ENCODE assay signal across 22 mouse cellular contexts in the genomic region with DNA sequence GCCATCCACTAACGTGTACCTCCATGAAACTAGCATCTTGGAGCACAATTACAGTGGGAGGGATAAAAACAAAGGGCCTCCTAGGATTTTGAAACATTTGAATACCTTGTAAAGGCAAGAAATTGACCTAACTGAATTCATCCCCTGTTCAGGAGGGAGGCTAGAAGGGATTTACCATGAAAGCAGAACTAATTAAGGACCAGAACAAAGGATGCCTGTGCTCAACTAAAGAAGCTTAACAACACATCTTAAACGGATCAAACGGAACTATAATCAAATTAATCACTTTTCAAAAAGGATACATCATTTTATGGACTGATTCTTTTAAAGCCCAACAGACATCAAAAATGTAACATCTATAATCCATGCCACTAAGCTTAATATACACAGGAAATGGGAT.
DNase-seq lines count a peak whose midpoint lies in the region; ATAC-seq and TF ChIP-seq lines count a peak whose summit lies in the region.
"Had no signal": no experiment of that assay in that cellular context is flagged by ENCODE, and none has a peak within 500 bp of the region (broad histone marks: within the 10 kb centered on the region; RNA-seq: fewer than 3 reads in every experiment).

No protein-coding gene starts in this region.

- WGBS in midbrain, embryonic 12.5 days: 9% methylated on average over 3 of the region's 3 CpGs
- 27% methylated on average over 3 of the region's 3 CpGs for WGBS in midbrain, embryonic 11.5 days

- TF ChIP-seq CTCF in brain, embryonic 14.5 days (IDR thresholded peaks at IDR 0.05; ENCODE audit: borderline replicate concordance, extremely low read depth, insufficient read depth, insufficient read length): no peak

- peak; percentile 69; the same call in 1 of the 2 replicates for ATAC-seq in midbrain, embryonic 12.5 days (ENCODE audit: low FRiP score, low read depth)
- no peak for ATAC-seq in midbrain, embryonic 11.5 days (ENCODE audit: low FRiP score)
- ATAC-seq: activated CD4-positive, CD25-positive, alpha-beta regulatory T cell, adult 4 months; forebrain, embryonic 14.5 days; forebrain, postnatal 0 days had no signal

- H3K4me1 ChIP-seq in midbrain, embryonic 12.5 days: no peaks in the 10 kb centered on the region
- no peaks in the 10 kb centered on the region for H3K4me1 ChIP-seq in midbrain, embryonic 11.5 days (ENCODE audit: control insufficient read depth, insufficient read depth, low read length)
- H3K4me1 ChIP-seq: embryonic facial prominence, embryonic 13.5 days; hindbrain, embryonic 12.5 days; hindbrain, embryonic 15.5 days had no signal

- no peaks in the 10 kb centered on the region for H3K27me3 ChIP-seq in midbrain, embryonic 12.5 days
- H3K27me3 ChIP-seq in midbrain, embryonic 11.5 days (ENCODE audit: control insufficient read depth, insufficient read depth, low read length): no peaks in the 10 kb centered on the region
- H3K27me3 ChIP-seq: embryonic facial prominence, embryonic 13.5 days; hindbrain, embryonic 12.5 days; hindbrain, embryonic 15.5 days had no signal

- no peaks in the 10 kb centered on the region for H3K9me3 ChIP-seq in midbrain, embryonic 12.5 days
- no peaks in the 10 kb centered on the region for H3K9me3 ChIP-seq in midbrain, embryonic 11.5 days (ENCODE audit: control insufficient read depth, low read length)
- H3K9me3 ChIP-seq: embryonic facial prominence, embryonic 13.5 days; hindbrain, embryonic 12.5 days; hindbrain, embryonic 15.5 days had no signal

- H3K27ac ChIP-seq in midbrain, embryonic 12.5 days (replicated peaks): no peak overlapping the region
- H3K27ac ChIP-seq in midbrain, embryonic 11.5 days (ENCODE audit: low read depth, low read length): no peak overlapping the region
- H3K27ac ChIP-seq: embryonic facial prominence, embryonic 13.5 days; gastrocnemius, adult 2 months; hindbrain, embryonic 12.5 days; hindbrain, embryonic 15.5 days had no signal

- H3K4me3 ChIP-seq in midbrain, embryonic 12.5 days: no peak overlapping the region
- H3K4me3 ChIP-seq in midbrain, embryonic 11.5 days (ENCODE audit: low read depth, low read length): no peak overlapping the region
- H3K4me3 ChIP-seq: embryonic facial prominence, embryonic 13.5 days; erythroblast, embryonic 14.5 days; gastrocnemius, adult 2 months; hindbrain, embryonic 12.5 days; hindbrain, embryonic 15.5 days had no signal

- no peak for TF ChIP-seq POLR2A in brain, embryonic 14.5 days (IDR thresholded peaks at IDR 0.05; ENCODE audit: borderline replicate concordance, extremely low read depth, insufficient read depth, insufficient read length, poor library complexity, severe bottlenecking)

- no peak overlapping the region for H3K9ac ChIP-seq in midbrain, embryonic 12.5 days (replicated peaks)
- no peak overlapping the region for H3K9ac ChIP-seq in midbrain, embryonic 11.5 days (ENCODE audit: low read length)
- H3K9ac ChIP-seq: embryonic facial prominence, embryonic 13.5 days; forebrain, postnatal 0 days; hindbrain, embryonic 12.5 days; hindbrain, embryonic 15.5 days had no signal

- no peaks in the 10 kb centered on the region for H3K36me3 ChIP-seq in midbrain, embryonic 12.5 days
- no peaks in the 10 kb centered on the region for H3K36me3 ChIP-seq in midbrain, embryonic 11.5 days (ENCODE audit: control insufficient read depth, insufficient read depth, low read length)
- H3K36me3 ChIP-seq: embryonic facial prominence, embryonic 13.5 days; hindbrain, embryonic 12.5 days; hindbrain, embryonic 15.5 days had no signal

- peak; percentile 2 for DNase-seq in embryo, embryonic 11 days
- no peak for DNase-seq in embryo, embryonic 10 days (ENCODE audit: low spot score)
- DNase-seq in midbrain, embryonic 11.5 days (ENCODE audit: low spot score, missing footprints): no peak
- peak; percentile 59 for DNase-seq in brain, embryonic 14.5 days (ENCODE audit: low read depth)
- DNase-seq in cerebellum, postnatal 36 days: no peak
- DNase-seq: adrenal gland, adult 8-10 months; adrenal gland, postnatal 25 days; cerebellum, adult 18-20 months; cerebellum, adult 9-10 months; cerebellum, postnatal 14 days; forebrain, postnatal 0 days; gastrocnemius, adult 2 months; gastrocnemius, postnatal 14 days; heart, adult 11 months had no signal

- H3K4me2 ChIP-seq in midbrain, embryonic 12.5 days (replicated peaks): no peak overlapping the region
- no peak overlapping the region for H3K4me2 ChIP-seq in midbrain, embryonic 11.5 days
- H3K4me2 ChIP-seq: embryonic facial prominence, embryonic 13.5 days; heart, embryonic 11.5 days; hindbrain, embryonic 12.5 days; hindbrain, embryonic 15.5 days had no signal

Comparison
In these comparisons a context has a peak if more than half of its experiments do, and no peak if none do; other contexts are left out.
1. DNase-seq: peak in embryo, embryonic 11 days (single experiment) and brain, embryonic 14.5 days (single experiment); none in embryo, embryonic 10 days (single experiment), midbrain, embryonic 11.5 days (single experiment) and cerebellum, postnatal 36 days (0 of 2).